Mouse (Mus musculus) stomach, postnatal 0 days (tissue): ENCODE measurements around the gene St6galnac6. TPM values are rescaled to one million over a fixed set of nuclear protein-coding genes. Genes with fewer than 3 reads are reported as not detected.

Experiments
- ATAC-seq: fragments of 200-750 bp; cut with Nextera tagmentation; 2 replicates; pipeline ENCODE4 v1.8.0; 2017; ENCODE audit not compliant: low FRiP score, low TSS enrichment
- DNase-seq: peaks from one replicate; pipeline ENCODE4 v3.0.0-alpha.2; 2016; ENCODE audit warnings: low spot score
- H3K27ac ChIP-seq: fragments of 300-500 bp; sonication (generic); replicated peaks from 2 replicates; pipeline ENCODE4 v1.5.1; 2014; ENCODE audit warnings: mild to moderate bottlenecking, control low read depth
- H3K27me3 ChIP-seq: fragments of 300-500 bp; sonication (generic); 2 replicates; pipeline ENCODE4 v1.6.1; 2014; ENCODE audit warnings: low read length; ENCODE audit not compliant: control insufficient read depth, insufficient read depth
- H3K36me3 ChIP-seq: fragments of 300-500 bp; sonication (generic); 2 replicates; pipeline ENCODE4 v1.6.1; 2014; ENCODE audit warnings: low read length, mixed read lengths; ENCODE audit not compliant: control insufficient read depth, insufficient read depth
- H3K4me1 ChIP-seq: fragments of 300-500 bp; sonication (generic); replicated peaks from 2 replicates; pipeline ENCODE4 v1.6.1; 2014; ENCODE audit warnings: antibody characterized with exemption; ENCODE audit not compliant: control insufficient read depth, insufficient read depth
- H3K4me2 ChIP-seq: fragments of 300-500 bp; sonication (generic); replicated peaks from 2 replicates; pipeline ENCODE4 v1.6.1; 2014; ENCODE audit warnings: low read depth, mild to moderate bottlenecking, control low read depth, moderate library complexity
- H3K4me3 ChIP-seq: fragments of 300-500 bp; sonication (generic); 2 replicates; pipeline ENCODE4 v1.5.1; 2014; ENCODE audit warnings: low read depth, low read length, control low read depth
- H3K9ac ChIP-seq: fragments of 300-500 bp; sonication (generic); 2 replicates; pipeline ENCODE4 v1.6.1; 2014; ENCODE audit warnings: mild to moderate bottlenecking, low read length, control low read depth, mixed read lengths
- H3K9me3 ChIP-seq: fragments of 300-500 bp; sonication (generic); 2 replicates; pipeline ENCODE4 v1.6.1; 2016; ENCODE audit warnings: low read length; ENCODE audit not compliant: control insufficient read depth
- CTCF ChIP-seq: IDR thresholded peaks from 2 replicates; pipeline ENCODE4 v1.5.1; 2016; ENCODE audit warnings: antibody characterized with exemption, low read depth, mild to moderate bottlenecking, moderate library complexity
- EP300 ChIP-seq: optimal IDR thresholded peaks from 2 replicates; pipeline ENCODE3; 2016; ENCODE audit warnings: antibody characterized with exemption
- WGBS: fragments of 180-500 bp; shearing (Covaris S2); extraction: QIAGEN DNeasy Blood & Tissue Kit; methylation state at CpG from one replicate; pipeline ENCODE4 v1.1.7; 2014; 5-methylcytosine and 5-hydroxymethylcytosine counted together
- polyA plus RNA-seq: library from polyadenylated mRNA; unstranded; fragments of >200 nt; fragmentation: Nextera tagmentation; extraction: Ambion mirVana; gene quantifications from 2 replicates; pipeline ENCODE4 v1.2.1, GENCODE M21; 2015

The St6galnac6 gene
- polyA plus RNA-seq, 1 experiment from 2014 or later = 9.1 TPM

DNA sequence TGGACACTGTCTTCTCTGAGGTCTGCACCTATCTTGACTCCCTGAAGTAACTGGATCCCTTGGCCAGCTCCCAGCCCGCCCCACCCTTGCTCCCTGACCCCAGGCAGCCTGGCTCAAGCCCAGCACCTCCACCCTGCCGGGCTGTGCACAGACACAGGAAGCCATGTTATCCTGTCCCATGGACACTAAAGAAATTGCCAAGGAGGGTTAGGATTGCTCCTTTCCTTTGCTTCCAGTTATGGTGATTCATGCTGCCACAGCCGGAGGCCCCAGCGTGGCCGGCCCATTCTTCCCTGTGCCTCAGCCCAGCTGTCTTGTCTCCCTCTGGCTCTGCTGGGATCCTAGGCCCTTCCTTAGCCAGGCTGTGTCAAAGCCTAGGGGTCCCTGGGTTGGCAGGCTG is 34.2 kb downstream of the St6galnac6 start:
- Histone ChIP-seq H3K4me2 (no peak overlapping the region), H3K9ac (no peak overlapping the region), H3K36me3 (no peaks in the 10 kb centered on the region), H3K9me3 (no peaks in the 10 kb centered on the region), H3K4me1 (no peaks in the 10 kb centered on the region), H3K27ac (peak overlapping the region; percentile 74), H3K4me3 (no peak overlapping the region), H3K27me3 (no peaks in the 10 kb centered on the region)
- ATAC-seq = no peak
- DNase-seq = no peak
- no peak for TF ChIP-seq CTCF
- TF ChIP-seq EP300 = no peak
- 41% methylated on average over 5 of the region's 5 CpGs for WGBS

DNA sequence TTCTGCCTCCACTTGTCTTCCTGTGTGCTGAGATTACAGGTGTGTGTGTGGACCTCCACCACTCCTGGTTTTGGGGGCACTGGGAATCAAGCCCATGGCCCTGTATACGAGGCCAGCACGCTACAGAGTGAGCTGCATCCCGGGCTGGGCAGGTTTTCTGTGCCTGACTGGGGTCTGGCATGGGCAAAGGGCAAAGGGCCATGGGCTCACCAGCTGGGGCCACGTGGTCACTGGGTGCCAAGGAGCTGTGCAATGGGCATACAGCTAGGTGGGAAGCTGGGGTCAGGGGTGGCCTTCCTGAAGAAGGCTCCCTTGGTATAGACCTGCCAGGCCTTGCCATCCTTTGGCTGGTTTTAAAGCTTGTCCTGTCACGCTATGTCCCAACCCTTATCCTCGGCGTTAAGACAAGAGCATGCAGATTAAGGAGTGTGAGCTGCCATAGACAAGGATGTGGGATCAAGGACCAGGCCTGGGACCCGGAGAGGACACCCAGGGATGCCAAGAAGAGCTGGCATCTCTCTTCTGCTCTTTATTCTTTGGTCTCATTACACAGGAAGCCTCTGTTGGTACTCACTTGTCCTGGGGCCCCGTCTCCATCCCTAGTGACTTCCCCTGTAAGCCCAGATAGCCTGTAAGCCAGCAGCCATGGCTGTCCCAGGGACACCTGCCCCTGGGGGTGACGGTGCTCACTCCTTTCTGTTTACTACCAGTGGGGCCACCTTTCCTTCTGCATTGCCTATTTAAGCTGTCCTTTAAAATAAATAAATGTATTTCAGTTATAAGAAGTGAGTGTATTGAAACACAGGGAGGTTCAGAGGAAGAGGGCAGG is 35.0 kb downstream of the St6galnac6 start:
- Histone ChIP-seq H3K36me3 (no peaks in the 10 kb centered on the region), H3K9ac (no peak overlapping the region)
- no peak for ATAC-seq

DNA sequence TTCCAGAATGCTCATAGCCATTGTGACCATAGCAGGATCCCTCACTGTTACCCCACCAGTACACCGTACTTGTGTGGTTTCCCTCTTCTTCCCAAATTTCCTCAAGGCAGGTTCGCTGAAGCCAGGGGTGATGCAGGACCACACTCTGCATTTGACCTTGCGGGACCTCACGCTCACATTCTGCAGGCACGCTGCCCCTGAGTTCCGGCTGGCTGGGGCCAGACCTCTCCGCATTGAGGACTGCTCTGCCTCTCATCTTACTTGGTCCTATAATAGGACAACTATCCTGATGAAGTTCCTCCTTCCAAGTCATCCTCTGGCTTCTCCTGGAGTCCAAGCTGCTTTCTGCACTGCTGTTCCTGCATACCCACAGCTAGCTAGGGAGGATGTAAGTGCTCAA is 37.1 kb downstream of the St6galnac6 start:
- no peaks in the 10 kb centered on the region for H3K27me3 ChIP-seq
- H3K4me1 ChIP-seq = no peaks in the 10 kb centered on the region
- no peak overlapping the region for H3K4me2 ChIP-seq
- H3K4me3 ChIP-seq = no peak overlapping the region
- H3K27ac ChIP-seq = no peak overlapping the region
- H3K9me3 ChIP-seq = no peaks in the 10 kb centered on the region
- ATAC-seq (no peak), DNase-seq (no peak)
- H3K9ac ChIP-seq = no peak overlapping the region
- H3K36me3 ChIP-seq = no peaks in the 10 kb centered on the region
- WGBS = 77% methylated on average over 7 of the region's 7 CpGs
- TF ChIP-seq EP300 (no peak), CTCF (no peak)

More for the DNA sequence above, 35.0 kb downstream of the St6galnac6 start:
- no peak for TF ChIP-seq EP300
- no peak for TF ChIP-seq CTCF
- no peak overlapping the region for H3K4me2 ChIP-seq
- H3K27me3 ChIP-seq = no peaks in the 10 kb centered on the region
- WGBS = 82% methylated on average over 10 of the region's 10 CpGs
- H3K27ac ChIP-seq = 0 out of 2 replicates have a peak overlapping the region, but pooled peaks have one; percentile 20
- no peaks in the 10 kb centered on the region for H3K4me1 ChIP-seq
- H3K4me3 ChIP-seq = no peak overlapping the region
- DNase-seq = no peak
- no peaks in the 10 kb centered on the region for H3K9me3 ChIP-seq

DNA sequence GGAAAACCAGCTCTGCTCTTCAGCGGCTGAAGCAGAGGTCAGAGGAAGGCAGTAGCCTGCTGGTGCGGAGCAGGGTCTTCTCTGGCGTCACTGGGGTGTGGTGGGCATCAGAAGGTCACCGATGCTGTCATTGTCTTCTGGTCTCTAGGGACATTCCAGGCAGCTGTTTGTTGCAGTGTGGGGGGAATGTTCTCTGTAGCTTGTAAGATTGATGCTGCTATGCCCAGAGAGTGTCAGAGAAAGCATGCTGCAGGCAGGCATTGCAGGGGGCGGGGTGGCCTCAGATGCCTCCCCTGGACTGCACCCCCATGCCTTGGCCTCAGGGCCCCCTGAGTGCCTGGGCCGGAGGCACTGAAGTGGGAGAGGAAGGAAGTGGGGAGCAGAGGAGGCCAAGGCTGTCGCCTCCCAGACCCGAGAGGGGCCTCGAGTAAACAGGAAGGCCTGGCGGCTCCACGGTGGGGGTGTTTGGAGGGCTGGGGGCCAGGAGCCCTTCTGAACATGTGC is 38.3 kb downstream of the St6galnac6 start:
- Histone ChIP-seq H3K9me3 (no peaks in the 10 kb centered on the region), H3K27me3 (no peaks in the 10 kb centered on the region), H3K4me3 (no peak overlapping the region), H3K27ac (peak overlapping the region; percentile 53; the same call in 1 of the 2 replicates), H3K36me3 (no peaks in the 10 kb centered on the region), H3K4me1 (no peaks in the 10 kb centered on the region), H3K4me2 (no peak overlapping the region), H3K9ac (peak overlapping the region; percentile 43; the same call in 1 of the 2 replicates)
- DNase-seq = no peak
- WGBS = 30% methylated on average over 11 of the region's 11 CpGs
- ATAC-seq = peak; percentile 55; the same call in 1 of the 2 replicates
- TF ChIP-seq CTCF (no peak), EP300 (no peak)

DNA sequence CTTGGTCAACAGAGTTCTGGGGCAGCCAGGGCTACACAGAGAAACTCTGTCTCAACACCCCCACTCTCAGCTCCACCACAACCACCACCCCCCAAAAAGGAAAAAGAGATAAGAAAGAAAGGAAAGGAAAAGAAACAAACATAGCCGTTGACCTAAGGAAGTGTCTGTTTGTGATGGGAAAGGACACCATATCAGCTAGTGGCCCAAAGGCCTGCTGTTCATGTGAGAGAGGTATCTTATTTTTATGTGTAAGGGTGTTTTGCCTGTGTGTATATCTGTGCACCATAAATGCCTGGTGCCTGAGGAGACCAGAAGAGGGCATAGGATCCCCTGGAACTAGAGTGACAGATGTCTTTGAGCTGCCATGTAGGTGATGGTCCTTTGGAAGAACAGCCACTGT is 40.1 kb downstream of the St6galnac6 start:
- H3K4me3 ChIP-seq = no peak overlapping the region
- WGBS = 61% methylated on average over 1 of the region's 1 CpGs
- no peaks in the 10 kb centered on the region for H3K27me3 ChIP-seq
- H3K36me3 ChIP-seq = no peaks in the 10 kb centered on the region
- H3K27ac ChIP-seq = no peak overlapping the region
- no peaks in the 10 kb centered on the region for H3K4me1 ChIP-seq
- no peak for DNase-seq
- H3K9ac ChIP-seq = no peak overlapping the region
- no peak for TF ChIP-seq CTCF
- TF ChIP-seq EP300 = no peak
- H3K9me3 ChIP-seq = no peaks in the 10 kb centered on the region
- no peak overlapping the region for H3K4me2 ChIP-seq
- no peak for ATAC-seq

DNA sequence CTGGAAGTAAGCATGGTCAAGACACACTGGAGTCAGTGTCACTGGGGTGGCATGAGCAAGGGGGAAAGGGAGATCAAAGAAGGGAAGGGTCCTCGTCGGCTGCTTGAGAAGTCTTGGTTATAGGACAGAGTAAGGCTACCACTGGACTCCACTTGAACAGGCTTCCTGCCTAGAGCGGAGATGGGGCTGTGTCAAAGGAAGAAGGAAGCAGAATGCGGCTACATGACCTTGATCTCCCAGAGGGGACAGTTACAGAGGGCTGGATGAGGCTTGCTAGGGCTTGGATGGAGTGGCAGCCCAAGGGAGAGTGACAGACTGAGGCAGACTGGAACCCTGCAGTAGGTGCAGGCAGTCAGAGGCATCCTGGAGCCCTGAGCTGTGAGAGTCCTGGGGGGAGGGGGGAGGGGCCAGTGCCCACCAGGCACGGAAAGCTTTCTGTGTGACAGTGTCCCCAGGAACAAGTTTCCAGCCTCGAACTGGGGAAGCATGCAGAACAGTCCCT is 41.1 kb downstream of the St6galnac6 start:
- WGBS = 67% methylated on average over 6 of the region's 6 CpGs
- TF ChIP-seq CTCF (no peak), EP300 (no peak)
- DNase-seq = no peak
- H3K4me2 ChIP-seq = no peak overlapping the region
- H3K27ac ChIP-seq = no peak overlapping the region; the same call in 1 of the 2 replicates
- no peak overlapping the region for H3K9ac ChIP-seq
- no peaks in the 10 kb centered on the region for H3K27me3 ChIP-seq
- H3K9me3 ChIP-seq = no peaks in the 10 kb centered on the region
- H3K4me1 ChIP-seq = no peaks in the 10 kb centered on the region
- H3K36me3 ChIP-seq = no peaks in the 10 kb centered on the region
- H3K4me3 ChIP-seq = no peak overlapping the region
- ATAC-seq = no peak
